Mouse (Mus musculus) c-Kit-positive CD71-positive TER-119-negative erythroid progenitor cells, embryonic 14.5 days (primary cell): Measurements from ENCODE around the gene H2-DMb2.
"Not testable (repeated sequence)": the region's sequence is repeated elsewhere in the genome, so short reads cannot be mapped to it uniquely, and the experiment has no call there.

ENCODE experiments used
- DNase-seq: peaks from one replicate; pipeline ENCODE4 v3.0.0-alpha.2; 2013; ENCODE audit warnings: low read depth

The H2-DMb2 gene

DNA sequence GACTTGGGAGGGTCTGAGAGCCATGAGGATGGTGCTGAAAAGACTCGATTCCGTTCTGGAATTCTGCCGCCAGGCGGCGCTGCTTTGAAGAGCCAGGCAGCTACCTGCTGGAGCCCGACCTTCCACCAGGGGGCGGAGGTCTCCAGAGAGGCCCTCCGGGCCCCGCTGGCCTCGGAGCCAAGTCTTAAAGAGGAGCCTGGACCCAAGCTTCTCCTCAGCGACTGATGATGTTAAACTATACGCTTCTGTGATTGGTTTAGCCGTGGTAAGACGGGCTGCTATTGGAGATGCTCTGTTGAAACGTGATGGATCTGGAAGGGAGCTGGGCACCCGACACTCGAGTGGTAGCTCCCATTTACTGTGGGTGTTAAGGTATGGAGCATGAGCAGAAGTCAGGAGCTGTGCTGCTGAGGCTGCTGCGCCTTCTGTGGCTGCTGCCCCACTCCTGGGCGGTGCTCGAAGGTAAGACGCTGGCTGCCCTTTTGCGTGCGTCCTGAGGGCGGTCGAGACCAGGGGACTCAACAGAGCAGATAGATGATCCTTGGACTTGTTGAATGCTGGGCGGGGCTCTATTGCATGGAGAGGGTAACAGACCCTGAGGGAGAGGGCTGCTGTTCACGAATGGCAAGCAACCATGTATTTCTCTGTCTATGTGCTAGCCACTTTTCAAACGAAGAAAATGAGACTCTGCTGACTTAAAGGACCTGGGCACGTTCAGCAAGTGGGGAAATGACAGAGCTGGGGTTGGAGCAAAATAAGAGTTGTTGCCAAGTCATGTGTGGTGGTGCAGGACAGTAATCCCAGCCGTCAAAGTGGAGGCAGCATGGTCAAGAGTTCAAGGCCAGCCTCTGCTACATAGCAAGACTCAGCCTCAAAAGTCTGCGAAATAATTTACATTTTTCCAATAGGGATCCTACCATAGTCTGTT is 7.5 kb upstream of the H2-DMb2 start:
- DNase-seq = peak; percentile 98

- DNase-seq = no peak
Measured at GRCm38 (mm10) chr17:34137601-34138000, 5.5 kb upstream of the H2-DMb2 start.

DNA sequence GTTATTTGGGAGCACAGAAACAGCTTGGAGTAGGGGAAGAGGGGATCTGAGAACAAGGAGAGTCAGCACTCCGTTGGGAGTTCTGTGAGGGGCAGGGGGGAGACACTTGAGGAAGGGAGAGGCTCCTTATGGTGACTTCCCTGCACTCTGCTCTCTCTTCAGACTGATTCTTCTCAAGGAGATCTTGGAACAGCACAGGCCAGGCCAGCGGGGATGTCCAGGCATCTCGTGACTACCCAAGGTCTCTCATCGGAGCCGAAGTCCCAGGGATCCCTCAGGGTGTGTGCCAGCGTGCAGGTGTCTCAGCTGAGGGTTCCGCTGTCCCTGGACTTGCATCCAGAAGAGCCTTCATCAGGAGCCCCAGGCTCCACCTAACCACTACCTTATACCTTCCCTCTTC is 4.5 kb upstream of the H2-DMb2 start:
- DNase-seq = no peak

- no peak for DNase-seq
Measured at GRCm38 (mm10) chr17:34139416-34139815, 3.7 kb upstream of the H2-DMb2 start.

DNA sequence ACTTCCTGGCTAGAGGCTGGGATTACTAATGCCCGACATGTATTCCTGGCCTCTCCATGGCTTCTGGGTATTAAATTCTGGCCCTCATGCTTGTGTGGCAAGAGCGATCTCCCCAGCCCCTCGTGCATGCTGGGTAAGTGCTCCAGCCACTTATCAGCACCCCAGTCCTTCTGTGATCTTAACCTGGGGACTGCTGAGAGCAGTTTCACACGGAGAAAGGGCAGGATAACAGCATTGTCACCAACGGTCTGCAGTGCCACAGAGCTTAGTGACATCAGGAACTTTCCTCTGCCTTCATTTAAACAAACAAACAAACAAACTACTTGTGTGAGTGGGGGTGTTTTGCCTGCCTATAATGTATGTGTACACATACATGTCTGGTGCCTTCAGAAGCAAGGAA is 2.9 kb upstream of the H2-DMb2 start:
- no peak for DNase-seq

DNA sequence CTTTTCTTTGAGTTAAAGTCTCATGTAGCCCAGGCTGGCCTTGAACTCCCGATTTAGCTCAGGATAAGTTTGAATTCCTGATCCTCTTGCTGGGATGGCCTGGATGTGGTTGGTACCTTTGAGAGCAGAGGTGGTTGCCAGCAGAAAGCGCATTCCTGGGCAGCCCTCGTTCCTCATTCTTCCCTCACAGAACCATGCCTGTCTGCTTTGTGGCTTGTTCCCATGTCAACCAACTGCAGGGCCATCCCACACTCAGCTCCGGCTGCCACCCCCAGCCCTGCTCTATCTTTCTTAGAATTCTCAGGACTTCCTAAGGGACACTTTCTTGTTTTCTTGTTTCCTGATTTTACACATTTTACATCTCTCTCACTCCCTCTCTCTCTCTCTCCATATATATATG is 1.7 kb upstream of the H2-DMb2 start:
- no peak for DNase-seq

DNA sequence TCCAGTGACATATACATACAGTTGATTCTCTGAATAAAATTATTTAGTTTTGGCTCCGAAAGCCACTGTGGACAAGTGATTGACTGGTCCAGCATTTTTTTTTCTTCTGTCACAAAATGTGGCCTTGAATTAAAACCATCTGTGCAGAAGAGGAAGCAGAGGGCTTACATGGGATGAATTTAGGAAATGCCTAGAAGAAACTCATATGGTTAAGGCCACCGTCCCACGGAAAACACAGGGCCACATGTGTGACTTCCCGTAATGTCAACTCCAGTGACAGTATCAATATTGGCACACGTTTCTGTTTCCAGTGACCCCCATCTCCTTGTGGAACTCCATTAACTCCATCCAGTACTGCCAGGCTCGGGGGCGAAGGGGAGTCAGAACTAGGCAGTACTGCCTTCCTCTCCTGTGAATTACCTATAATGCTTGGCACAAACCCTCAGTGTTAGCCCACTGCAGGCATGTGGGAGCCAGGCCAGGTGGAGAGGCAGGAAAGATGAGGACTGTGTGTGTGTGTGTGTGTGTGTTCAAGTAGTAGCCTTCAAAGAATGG is 574 bp upstream of the H2-DMb2 start:
- no peak for DNase-seq

DNA sequence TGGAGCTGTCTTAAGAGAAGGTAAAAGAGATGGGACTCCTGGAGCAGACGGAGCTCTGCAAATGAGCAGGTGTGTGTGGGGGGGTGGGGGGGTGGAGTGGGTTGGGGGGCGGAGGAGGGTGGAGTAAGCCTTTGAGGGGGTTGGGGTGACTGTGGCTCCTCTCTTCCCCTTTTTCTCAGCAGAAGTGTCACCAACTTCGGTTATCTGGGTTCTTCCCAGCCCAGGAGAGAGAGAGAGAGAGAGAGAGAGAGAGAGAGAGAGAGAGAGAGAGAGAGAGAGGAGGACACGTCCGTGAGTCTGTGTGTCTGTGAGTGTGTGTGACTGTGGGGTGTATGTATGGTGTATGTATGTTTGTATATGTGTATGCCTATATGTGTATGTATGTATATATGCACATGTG is 354 bp downstream of the H2-DMb2 start:
- DNase-seq = no peak

- DNase-seq = not testable (repeated sequence)
Measured at GRCm38 (mm10) chr17:34144221-34144620, 1.1 kb downstream of the H2-DMb2 start.

DNA sequence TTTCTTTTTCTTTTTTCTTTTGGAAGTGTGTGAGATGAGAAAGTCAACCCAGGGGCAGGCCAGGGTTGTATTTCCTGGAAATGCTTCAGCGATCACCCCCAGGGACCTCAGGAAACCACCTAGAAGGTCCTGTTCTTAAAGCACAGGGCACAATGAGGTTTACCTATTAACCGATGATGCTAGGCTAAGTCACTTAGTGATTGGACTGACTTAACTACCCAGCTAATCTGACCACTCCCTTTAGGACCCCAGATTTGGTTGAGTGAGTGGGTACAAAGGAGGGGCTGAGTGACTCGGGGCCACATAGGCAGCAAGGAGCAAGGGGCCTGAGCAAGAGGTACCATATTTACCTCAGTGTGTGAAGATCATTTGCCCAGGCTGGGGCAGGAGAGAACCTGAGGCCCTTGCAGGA is 1.9 kb downstream of the H2-DMb2 start:
- DNase-seq = no peak

DNA sequence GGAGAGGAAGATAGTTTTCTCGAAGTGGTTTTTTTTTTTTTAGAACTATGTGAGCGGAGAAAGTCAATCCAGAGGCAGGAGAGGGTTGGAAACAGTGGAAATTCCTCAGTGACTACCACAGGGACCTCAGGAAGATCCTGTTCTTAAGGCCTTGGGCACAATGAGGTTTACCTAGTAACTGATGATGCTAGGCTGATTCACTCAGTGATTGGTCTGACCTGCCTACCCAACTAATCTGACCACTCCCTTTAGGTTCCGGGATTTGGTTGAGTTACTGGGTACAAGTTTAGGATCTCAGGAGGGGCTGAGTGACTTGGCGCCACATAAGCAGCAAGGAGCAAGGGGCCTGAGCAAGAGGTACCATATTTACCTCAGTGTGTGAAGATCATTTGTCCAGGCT is 9.8 kb downstream of the H2-DMb2 start, which contains the start of gene H2-DMb1:
H2-DMb1 (plus strand) TSS at position 150 of the 400 bp plus-strand sequence.
- no peak for DNase-seq

GRCm38 (mm10) chr17:34155534-34155933 is 12.4 kb downstream of the H2-DMb2 start:
- DNase-seq = no peak

- DNase-seq = no peak
Measured at GRCm38 (mm10) chr17:34164202-34164895, 21.2 kb downstream of the H2-DMb2 start.

GRCm38 (mm10) chr17:34165033-34165730 is 22.1 kb downstream of the H2-DMb2 start:
- DNase-seq = no peak

DNA sequence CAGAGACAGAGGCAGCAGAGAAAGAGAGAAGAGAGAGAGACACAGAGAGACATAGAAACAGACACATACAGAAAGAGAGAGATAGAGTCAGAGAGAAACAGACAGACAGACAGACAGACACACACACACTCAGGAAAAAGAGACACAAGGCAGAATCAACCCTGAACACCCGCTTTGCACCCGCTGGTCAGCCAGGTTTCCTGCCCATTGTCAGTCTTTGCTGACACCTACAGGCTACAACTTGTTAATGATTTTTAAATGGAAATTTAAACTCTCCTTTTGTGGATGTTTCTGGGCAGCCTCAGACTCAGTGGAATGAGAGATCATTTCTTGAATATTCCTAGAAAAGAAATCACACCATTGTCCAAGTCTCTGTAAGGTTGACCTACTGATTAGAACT is 26.2 kb downstream of the H2-DMb2 start:
- no peak for DNase-seq

DNA sequence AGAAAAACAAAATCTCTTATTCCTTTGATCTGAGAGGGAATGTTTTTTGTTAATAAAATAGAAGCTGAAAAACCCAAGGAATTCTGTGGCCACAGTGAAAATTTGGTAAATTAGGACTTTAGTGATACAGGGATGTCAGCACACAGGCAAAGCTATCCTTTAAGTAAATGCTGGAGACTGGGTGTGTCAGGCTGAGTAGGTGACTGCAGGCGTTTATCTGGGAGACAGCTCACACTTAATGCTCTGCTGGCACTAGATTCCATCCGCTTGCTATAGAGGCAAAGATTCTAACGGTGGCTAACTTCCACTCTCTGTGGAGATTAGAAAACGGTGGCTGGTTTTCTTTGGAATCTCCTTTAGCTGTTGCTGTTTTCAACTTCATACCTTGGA is 27.4 kb downstream of the H2-DMb2 start:
- no peak for DNase-seq

GRCm38 (mm10) chr17:34170877-34171498 is 27.9 kb downstream of the H2-DMb2 start:
- DNase-seq = peak; percentile 81

- DNase-seq = no peak
Measured at GRCm38 (mm10) chr17:34172528-34172927, 29.4 kb downstream of the H2-DMb2 start.

- no peak for DNase-seq
Measured at GRCm38 (mm10) chr17:34174075-34174474, 31.0 kb downstream of the H2-DMb2 start.

GRCm38 (mm10) chr17:34177179-34177578 is 34.1 kb downstream of the H2-DMb2 start:
- no peak for DNase-seq

DNA sequence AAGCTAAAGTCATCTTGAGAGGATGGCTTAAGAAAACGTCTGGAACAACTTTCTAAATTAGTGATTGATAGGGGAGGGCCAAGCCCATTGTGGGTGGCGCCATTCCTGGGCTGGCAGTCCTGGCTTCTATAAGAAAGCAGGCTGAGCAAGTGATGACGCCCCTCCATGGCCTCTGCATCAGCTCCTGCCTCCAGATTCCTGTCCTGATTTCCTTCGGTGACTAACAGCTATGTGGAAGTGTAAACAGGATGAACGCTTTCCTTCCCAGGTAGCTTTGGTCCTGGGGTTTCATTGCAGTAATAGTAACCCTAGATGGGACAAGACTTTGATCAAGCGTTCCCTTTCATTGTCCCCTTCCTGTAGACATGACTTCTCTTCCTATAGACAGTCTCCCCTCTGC is 35.9 kb downstream of the H2-DMb2 start:
- no peak for DNase-seq
